Mouse (Mus musculus) adrenal gland, postnatal 14 days (tissue): Measurements from ENCODE around the gene Rbm3. TPM values are rescaled to one million over a fixed set of nuclear protein-coding genes. Genes with fewer than 3 reads are reported as not detected.
"Not testable (repeated sequence)": the region's sequence is repeated elsewhere in the genome, so short reads cannot be mapped to it uniquely, and the experiment has no call there.

ENCODE experiments used
- DNase-seq: peaks from one replicate; pipeline ENCODE4 v3.0.0; 2021; ENCODE audit warnings: mixed read lengths
- total RNA-seq: library from RNA; stranded (reverse); gene quantifications from 2 replicates; pipeline ENCODE4 v1.2.3, GENCODE M21; 2021

Rbm3 gene
- total RNA-seq, 1 experiment from 2014 or later = 192 TPM

DNA sequence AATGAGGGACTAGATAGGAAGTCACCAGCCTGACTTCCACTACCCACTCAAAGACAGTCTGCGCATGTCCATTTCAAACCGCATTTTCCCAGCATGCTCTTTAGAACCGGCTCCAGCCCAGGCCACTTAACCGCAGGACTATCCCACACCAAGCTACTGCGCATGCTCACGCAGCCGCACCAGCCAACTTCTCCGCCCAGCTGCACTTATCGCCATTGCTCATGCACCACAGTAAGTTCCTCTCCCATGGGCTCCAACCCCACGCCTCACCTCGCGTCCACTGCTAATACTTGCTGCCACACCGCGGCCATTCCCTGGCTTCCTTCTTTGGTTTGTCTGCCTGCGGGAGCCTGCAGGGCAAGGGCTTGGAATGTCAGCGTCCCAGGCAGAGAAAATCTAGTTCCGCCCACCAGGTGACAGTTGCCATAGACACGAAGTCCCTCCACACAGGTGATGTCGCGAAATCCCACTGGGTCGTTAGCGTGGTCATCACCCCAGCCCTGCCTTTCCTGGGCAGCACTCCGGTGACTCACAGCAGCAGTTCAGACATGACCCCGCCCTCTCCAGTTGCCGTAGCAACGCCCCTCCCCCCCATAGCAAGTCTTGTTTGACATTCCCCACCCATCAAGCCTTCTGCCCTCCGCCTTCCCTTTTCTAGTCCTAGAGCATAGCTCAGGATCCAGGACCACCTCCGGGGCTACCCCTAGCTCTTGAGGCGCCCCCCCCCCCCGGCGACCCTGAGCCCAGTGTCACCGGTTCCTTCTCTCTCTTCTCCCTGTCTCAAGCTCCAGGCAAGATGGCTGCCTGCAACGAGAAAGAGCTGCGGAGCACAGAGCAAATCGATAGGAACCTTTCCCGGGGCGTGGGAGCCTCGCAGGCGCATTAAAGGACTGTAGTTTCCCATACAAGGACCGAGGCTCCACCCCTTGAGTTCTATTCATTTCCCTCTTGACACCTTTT lies 13.4 kb downstream of the Rbm3 start, which contains the start of gene Wdr13:
Gene Wdr13 (minus strand): TSS at position 876 of the 960 bp plus-strand sequence.
- DNase-seq = peak; percentile 92

DNA sequence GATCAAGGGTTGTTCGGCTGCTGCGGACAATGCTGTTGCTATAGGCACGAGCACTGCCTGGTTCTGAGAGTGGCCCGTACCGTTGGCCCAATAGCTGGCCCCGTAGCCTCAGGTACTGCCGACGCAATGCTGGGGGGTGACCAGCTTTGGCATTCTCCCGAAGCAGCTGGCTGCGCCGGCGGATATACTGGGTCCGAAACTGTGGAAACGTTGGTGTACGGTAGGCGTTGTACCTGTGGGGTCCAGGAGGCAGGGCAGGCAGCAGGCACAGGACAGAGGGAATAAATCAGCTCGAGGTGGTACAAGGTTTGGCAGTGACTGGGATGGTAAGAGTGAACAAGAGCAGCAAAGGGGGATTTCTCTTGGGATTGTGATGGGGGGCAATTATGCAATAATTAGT lies 14.3 kb downstream of the Rbm3 start:
- no peak for DNase-seq

DNA sequence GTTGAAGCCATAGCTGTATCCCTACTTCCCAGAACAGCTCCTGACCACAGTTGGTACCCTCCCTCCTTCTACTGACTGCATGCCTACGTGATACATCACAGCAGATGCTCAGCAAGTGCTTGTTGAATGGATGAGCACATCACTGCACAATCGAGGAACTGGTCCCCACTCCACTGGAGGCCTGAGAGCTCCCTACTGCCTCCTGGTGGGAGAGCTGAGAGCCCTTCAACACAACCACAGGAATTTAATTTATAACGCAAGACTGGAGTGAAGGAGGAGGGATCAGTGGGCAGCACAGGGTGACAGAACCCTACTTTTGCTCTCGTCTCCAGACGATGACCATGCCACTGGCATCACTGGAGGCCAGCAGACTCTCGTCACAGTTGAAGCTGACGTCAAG lies 20.4 kb downstream of the Rbm3 start:
- DNase-seq = no peak

- no peak for DNase-seq
Measured at GRCm38 (mm10) chrX:8123821-8124470, 21.7 kb downstream of the Rbm3 start.

- no peak for DNase-seq
Measured at GRCm38 (mm10) chrX:8117264-8117663, 28.4 kb downstream of the Rbm3 start.

DNA sequence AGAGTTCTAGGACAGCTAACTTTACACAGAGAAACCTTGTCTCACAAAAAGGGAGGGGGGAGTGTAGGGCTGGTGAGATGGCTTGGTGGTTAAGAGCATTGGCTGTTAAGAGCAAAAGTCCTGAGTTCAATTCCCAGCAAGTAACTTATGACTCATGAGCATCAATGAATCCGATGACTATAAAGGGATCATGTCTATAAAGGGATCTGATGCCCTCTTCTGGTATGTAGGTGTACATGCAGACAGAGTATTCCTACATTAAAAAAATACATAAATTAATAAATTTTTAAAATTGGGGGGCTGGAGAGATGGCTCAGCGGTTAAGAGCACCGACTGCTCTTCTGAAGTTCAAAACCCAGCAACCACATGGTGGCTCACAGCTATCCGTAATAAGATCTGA lies 30.4 kb downstream of the Rbm3 start:
- no peak for DNase-seq

- DNase-seq = no peak
Measured at GRCm38 (mm10) chrX:8105019-8105418, 40.7 kb downstream of the Rbm3 start.

DNA sequence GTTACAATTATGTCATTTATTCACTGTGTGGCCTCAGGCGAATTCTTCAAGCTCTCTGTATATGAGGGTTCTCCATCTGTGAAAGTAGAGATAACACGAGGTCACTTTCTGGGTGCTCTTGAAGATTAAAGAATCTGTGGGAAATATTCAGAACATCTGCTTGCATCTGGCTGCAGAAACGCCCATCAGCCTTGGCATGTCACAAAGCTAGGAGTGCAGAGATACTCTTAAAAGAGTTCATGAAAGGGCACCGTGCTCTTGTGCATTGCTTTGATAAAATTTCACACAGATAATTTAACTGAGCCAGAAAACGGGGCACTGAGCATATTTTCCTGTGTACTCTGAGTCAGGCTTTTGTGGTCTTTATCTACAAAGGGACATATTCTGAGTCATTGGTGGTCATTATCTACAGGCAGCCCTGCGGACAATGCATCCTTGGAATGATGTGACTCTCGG lies 43.4 kb downstream of the Rbm3 start:
- DNase-seq = peak; percentile 14

DNA sequence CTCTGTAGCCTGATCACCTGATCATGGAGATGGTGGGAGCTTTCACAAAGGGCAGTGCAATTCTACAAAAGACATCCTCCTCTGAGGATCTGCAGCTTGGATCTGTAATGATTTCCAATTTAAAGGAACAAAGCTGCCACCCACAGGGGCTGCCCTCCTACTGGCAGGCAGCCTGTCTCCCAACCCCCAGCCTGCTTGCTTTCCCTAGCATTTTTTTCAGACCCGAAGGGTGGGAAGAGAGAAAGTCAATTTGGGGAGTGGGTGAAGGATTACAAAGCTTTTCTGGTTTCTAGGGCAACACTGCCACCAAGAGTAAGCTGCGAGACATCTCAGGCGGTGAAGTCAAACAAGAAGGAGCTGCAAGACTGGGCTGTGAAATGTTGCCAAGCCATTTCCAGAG lies 44.7 kb downstream of the Rbm3 start:
- DNase-seq = peak; percentile 24

DNA sequence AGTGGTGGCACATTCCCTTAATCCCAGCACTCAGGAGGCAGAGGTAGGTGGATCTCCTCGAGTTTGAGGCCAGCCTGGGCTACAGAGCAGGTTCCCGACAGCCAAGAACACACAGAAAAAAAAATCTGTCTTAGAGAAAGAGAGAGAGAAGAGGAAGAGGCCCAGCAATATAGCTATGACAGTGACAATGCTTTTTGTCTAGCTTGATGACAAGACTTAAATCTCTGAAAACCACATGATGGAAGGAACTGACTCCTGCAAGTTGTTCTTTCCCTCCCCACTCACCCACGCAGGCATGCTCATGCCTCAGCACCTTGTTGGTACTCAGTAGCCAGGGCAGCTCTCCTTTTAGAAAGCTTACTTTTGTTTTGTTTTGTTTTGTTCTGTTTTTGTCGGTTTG lies 46.2 kb downstream of the Rbm3 start:
- no peak for DNase-seq

- DNase-seq = peak; percentile 95
Measured at GRCm38 (mm10) chrX:8096787-8097242, 48.9 kb downstream of the Rbm3 start.

- DNase-seq = peak; percentile 92
Measured at GRCm38 (mm10) chrX:8096068-8096786, 49.5 kb downstream of the Rbm3 start.

- DNase-seq = no peak
Measured at GRCm38 (mm10) chrX:8095546-8095945, 50.1 kb downstream of the Rbm3 start.

GRCm38 (mm10) chrX:8090954-8091347 lies 54.7 kb downstream of the Rbm3 start:
- DNase-seq = not testable (repeated sequence)

- DNase-seq = peak; percentile 8
Measured at GRCm38 (mm10) chrX:8090346-8090953, 55.2 kb downstream of the Rbm3 start, which contains the start of gene Was. Was (minus strand) TSS chrX:8090498.

- no peak for DNase-seq
Measured at GRCm38 (mm10) chrX:8089746-8090145, 55.9 kb downstream of the Rbm3 start.

Other genes starting within 250 kb of the Rbm3 start
- gene Pqbp1, start 246.6 kb downstream of the Rbm3 start, total RNA-seq = 94.6 and 98.0 TPM in 2 replicates
- 83.5 and 99.8 TPM in 2 replicates for gene Timm17b, start 246.5 kb downstream of the Rbm3 start, total RNA-seq
- not detected in 2 replicates for gene Gm10491, start 238.0 kb downstream of the Rbm3 start, total RNA-seq
- gene Gm10490, start 236.3 kb downstream of the Rbm3 start, total RNA-seq = not detected in 2 replicates
- gene Pcsk1n, start 226.1 kb downstream of the Rbm3 start, total RNA-seq = 40.3 and 50.2 TPM in 2 replicates
- not detected in 2 replicates for gene Eras, start 217.3 kb downstream of the Rbm3 start, total RNA-seq
- 18.1 and 18.2 TPM in 2 replicates for gene Hdac6, start 198.0 kb downstream of the Rbm3 start, total RNA-seq
- gene Gata1, start 167.8 kb downstream of the Rbm3 start, total RNA-seq = 0.38 and 2.5 TPM in 2 replicates
- not detected in 2 replicates for gene Glod5, start 127.4 kb downstream of the Rbm3 start, total RNA-seq
- 16.7 and 17.5 TPM in 2 replicates for gene Suv39h1, start 71.1 kb downstream of the Rbm3 start, total RNA-seq
- 1.9 and 6.8 TPM in 2 replicates for gene Was, start 55.4 kb downstream of the Rbm3 start, total RNA-seq
- gene Wdr13, start 13.0 kb downstream of the Rbm3 start, total RNA-seq = 51.0 and 54.3 TPM in 2 replicates
- 8.0 and 11.0 TPM in 2 replicates for gene Tbc1d25, start 30.3 kb upstream of the Rbm3 start, total RNA-seq
- 46.2 and 62.0 TPM in 2 replicates for gene Ebp, start 47.6 kb upstream of the Rbm3 start, total RNA-seq
- 6.4 and 7.3 TPM in 2 replicates for gene Porcn, start 60.6 kb upstream of the Rbm3 start, total RNA-seq
- gene Ftsj1, start 106.5 kb upstream of the Rbm3 start, total RNA-seq = 24.7 and 25.3 TPM in 2 replicates
- 2.5 TPM in 1 of 2 replicates, not detected in the other for gene Slc38a5, start 125.3 kb upstream of the Rbm3 start, total RNA-seq
- gene Ssxb10, start 181.5 kb upstream of the Rbm3 start, total RNA-seq = not detected in 2 replicates
- gene Ssxb9, start 221.1 kb upstream of the Rbm3 start, total RNA-seq = not detected in 2 replicates